Mouse (Mus musculus) erythroblast, embryonic 14.5 days (primary cell): ENCODE results near the gene Ptges2.

Experiments used
- GATA1 ChIP-seq: IDR thresholded peaks from 2 replicates; pipeline ENCODE4 v1.6.1; 2012; ENCODE audit warnings: low read length, inconsistent platforms, mixed read lengths
- TAL1 ChIP-seq: IDR thresholded peaks from 3 replicates; pipeline ENCODE4 v1.6.1; 2012; ENCODE audit warnings: low read length, inconsistent platforms, mixed read lengths

- TF ChIP-seq GATA1 (no peak), TAL1 (no peak)
Measured at GRCm38 (mm10) chr2:32382689-32383088, 13.0 kb upstream of the Ptges2 start.
